Mouse (Mus musculus) embryonic fibroblast, embryonic 13.5 days (primary cell): Measurements from ENCODE around the gene Cdk17. TPM values are rescaled to one million over a fixed set of nuclear protein-coding genes. Genes with fewer than 3 reads are reported as not detected.

Experiments used
- H3K27ac ChIP-seq: 2 replicates; pipeline ENCODE4 v1.5.1; 2012; ENCODE audit warnings: low read length, control low read depth, inconsistent platforms; ENCODE audit not compliant: insufficient read depth
- H3K4me1 ChIP-seq: 2 replicates; pipeline ENCODE4 v1.6.1; 2011; ENCODE audit warnings: low read length; ENCODE audit not compliant: control insufficient read depth, insufficient read depth
- H3K4me3 ChIP-seq: 2 replicates; pipeline ENCODE4 v1.5.1; 2011; ENCODE audit warnings: mild to moderate bottlenecking, control low read depth, low read length; ENCODE audit not compliant: insufficient read depth
- CTCF ChIP-seq: IDR thresholded peaks from 2 replicates; pipeline ENCODE4 v1.5.1; 2011; ENCODE audit warnings: mild to moderate bottlenecking, control low read depth, low read length, moderate library complexity, borderline replicate concordance; ENCODE audit not compliant: insufficient read depth
- POLR2A ChIP-seq: IDR thresholded peaks from 2 replicates; pipeline ENCODE4 v1.6.1; 2011; ENCODE audit warnings: low read depth, mild to moderate bottlenecking, control low read depth, low read length, moderate library complexity
- polyA plus RNA-seq: library from polyadenylated mRNA; stranded (reverse); fragments of >200 nt; gene quantifications from 2 replicates; pipeline ENCODE4 v1.2.4, GENCODE M21; 2011; ENCODE audit warnings: low read depth; ENCODE audit not compliant: missing spikeins, insufficient read length

Cdk17 gene
- polyA plus RNA-seq, 1 experiment = 35.1 TPM

DNA sequence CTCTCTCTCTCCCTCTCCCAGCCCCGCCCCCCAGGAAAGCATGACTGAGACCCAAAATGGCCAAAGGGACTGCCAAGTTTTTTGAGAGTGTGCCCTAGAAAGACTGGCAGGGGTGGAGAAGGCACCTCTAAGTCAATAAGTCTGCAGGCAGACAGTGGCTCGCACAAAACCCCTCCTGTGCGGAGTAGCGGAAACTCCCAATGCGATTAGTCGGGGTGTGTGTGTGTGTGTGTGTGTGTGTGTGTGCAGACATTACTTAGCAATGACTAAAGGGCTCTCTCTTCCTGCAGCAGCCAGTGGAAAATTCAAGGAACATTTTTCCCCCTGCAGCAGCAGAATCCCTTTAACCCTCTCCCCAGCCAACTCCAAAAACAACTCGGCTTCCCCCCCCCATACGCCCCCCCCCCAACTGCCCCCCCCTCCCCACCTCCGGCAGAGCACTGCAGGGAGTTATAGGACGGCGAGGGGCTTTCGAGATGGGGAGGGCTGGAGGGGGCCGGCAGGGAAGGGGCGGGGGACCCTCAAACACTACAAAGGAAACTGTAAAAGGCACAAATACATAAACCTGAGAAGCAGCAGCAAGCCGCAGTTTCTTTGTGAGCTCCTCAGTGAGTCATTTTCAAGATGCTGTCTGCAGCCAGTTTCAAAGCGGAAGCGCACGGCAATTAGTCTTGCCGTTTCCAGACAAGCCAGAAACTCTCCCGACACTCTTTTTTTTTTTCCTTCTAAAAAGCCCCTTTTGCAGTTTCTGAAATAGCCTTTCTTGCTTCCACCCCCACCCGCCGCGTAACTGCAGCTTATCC is 148.7 kb downstream of the Cdk17 start:
- Histone ChIP-seq H3K4me3 (peak overlapping the region; percentile 94), H3K4me1 (peaks cover 15% of the 10 kb centered on the region), H3K27ac (peak overlapping the region; percentile 88)
- TF ChIP-seq POLR2A (peak; percentile 57), CTCF (no peak)

DNA sequence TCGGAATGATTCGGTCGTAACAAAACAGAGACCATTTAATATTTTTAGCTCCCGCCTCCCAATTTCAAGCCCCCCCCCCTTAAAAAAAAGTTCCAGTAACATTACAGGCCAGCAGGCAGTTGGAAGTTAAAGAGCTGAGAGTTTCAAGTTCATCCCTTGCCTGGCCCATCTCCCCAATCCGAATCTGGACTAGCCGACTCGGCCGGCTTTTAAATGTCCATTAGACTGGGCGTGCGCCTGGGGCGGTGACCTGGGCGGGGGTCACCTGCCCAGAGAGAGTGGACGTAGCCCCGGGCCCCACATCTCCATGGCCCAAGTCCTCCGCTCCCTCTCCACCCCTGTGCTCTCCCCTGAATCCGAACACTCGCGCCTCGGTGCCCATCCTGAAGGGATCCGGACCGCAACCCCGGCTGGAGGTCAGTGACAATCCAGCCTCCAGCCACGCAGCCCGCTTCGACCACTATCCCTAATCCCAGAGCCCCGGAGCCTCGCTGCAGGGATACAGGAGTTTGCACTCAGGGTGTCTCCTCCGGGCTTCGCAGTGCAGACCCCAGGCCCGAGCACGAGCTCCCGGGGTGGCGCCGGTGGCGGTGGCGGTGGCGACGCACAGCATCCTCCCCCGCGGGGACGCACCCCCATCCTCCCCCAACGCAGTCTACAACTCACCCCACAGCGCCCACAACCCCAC is 149.4 kb downstream of the Cdk17 start:
- TF ChIP-seq POLR2A (0 out of 2 replicates have a peak, but pooled peaks have one; percentile 32), CTCF (no peak)
- H3K4me1 ChIP-seq = peaks cover 15% of the 10 kb centered on the region
- peak overlapping the region; percentile 88 for H3K27ac ChIP-seq
- H3K4me3 ChIP-seq = peak overlapping the region; percentile 94

DNA sequence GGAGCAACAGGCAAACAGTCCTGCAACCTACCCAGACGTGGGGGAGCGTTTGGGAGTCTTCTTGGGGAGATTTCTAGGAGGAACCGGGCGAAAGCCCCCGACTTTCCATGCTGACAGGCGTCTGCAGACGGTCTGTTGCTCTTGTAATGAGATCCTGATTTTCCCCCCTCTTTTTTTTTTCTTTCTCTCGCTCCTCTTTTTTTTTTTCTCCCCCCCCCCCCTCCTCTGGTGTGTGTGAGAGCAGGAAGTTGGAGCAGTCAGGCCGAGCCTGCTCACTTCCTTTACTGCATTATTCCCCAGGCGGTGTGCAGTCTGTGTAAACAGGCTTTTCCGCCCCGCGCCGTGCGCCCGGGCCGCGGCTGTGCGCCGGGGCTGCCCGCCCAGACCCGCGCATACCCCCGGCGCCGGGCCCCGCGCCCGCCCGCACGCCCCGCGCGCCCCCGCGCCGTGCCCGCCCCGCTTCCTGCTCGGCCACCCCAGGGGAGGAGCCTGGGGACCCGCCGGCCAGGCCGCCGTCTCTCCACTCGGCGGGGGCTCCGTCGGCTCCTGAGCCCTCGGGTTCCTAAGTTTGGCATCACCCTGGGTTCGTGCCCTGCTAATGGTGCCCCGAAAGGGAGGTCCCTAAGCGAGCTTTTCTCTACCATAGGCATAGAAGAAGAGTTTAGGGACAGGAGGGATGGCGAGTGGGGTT is 150.2 kb downstream of the Cdk17 start, which contains the start of gene Elk3:
TSS of gene Elk3 (minus strand) at position 415 of the 691 bp plus-strand sequence.
- Histone ChIP-seq H3K27ac (peak within 1 kb of the TSS; percentile 88), H3K4me1 (peaks cover 14% of the 10 kb centered on the region), H3K4me3 (peak within 1 kb of the TSS; percentile 94)
- TF ChIP-seq CTCF (no peak), POLR2A (peak; percentile 53)

DNA sequence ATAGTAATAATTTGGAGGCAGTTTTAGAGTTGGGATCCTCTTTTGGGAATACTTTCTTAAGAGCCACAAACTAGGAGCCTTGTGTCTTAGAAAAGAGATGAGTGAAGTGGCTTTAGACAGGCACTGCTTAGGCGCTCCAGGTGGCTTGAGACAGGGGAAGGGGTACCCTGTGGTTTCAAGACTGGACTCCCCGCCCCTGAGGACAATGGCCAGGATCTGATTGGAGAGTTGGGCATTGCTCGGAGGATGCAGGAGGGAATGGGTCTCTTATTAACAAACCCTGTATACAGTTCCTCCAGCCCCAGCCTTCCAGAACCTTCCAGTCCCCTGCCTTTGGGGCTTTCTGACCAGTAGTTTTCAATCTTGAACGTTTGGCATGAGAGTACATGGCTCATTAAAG is 150.9 kb downstream of the Cdk17 start:
- Histone ChIP-seq H3K4me3 (peak overlapping the region; percentile 94), H3K27ac (no peak overlapping the region), H3K4me1 (peaks cover 8% of the 10 kb centered on the region)
- no peak for TF ChIP-seq POLR2A
- TF ChIP-seq CTCF = no peak

Other genes starting within 250 kb of the Cdk17 start
- gene Cfap54, start 79.3 kb upstream of the Cdk17 start, polyA plus RNA-seq = 0.20 and 0.23 TPM in 2 replicates
- 86.5 and 103 TPM in 2 replicates for gene Elk3, start 150.3 kb downstream of the Cdk17 start, polyA plus RNA-seq